Mouse (Mus musculus): ENCODE data around the gene Tspan33. TPM values are rescaled to one million over a fixed set of nuclear protein-coding genes. Genes with fewer than 3 reads are reported as not detected.

Gene Tspan33
- polyA plus RNA-seq, 1 experiment from 2014 or later = 16.0 TPM

Other genes starting within 250 kb of the Tspan33 start
- 214 and 228 TPM in 2 replicates for gene Atp6v1f, start 226.5 kb upstream of the Tspan33 start, polyA plus RNA-seq (2016; fragmentation: Nextera tagmentation; extraction: Ambion mirVana)
- gene Atp6v1fnb, start 222.8 kb upstream of the Tspan33 start, polyA plus RNA-seq (2016; fragmentation: Nextera tagmentation; extraction: Ambion mirVana) = not detected in 2 replicates
- gene Kcp, start 186.3 kb upstream of the Tspan33 start, polyA plus RNA-seq (2016; fragmentation: Nextera tagmentation; extraction: Ambion mirVana) = 13.8 and 23.3 TPM in 2 replicates
- 22.1 and 24.9 TPM in 2 replicates for gene Irf5, start 167.6 kb upstream of the Tspan33 start, polyA plus RNA-seq (2016; fragmentation: Nextera tagmentation; extraction: Ambion mirVana)
- gene Tnpo3, start 84.3 kb upstream of the Tspan33 start, polyA plus RNA-seq (2016; fragmentation: Nextera tagmentation; extraction: Ambion mirVana) = 89.1 and 90.2 TPM in 2 replicates
- 21.7 and 36.9 TPM in 2 replicates for gene Smo, start 41.3 kb downstream of the Tspan33 start, polyA plus RNA-seq (2016; fragmentation: Nextera tagmentation; extraction: Ambion mirVana)
- 9.7 and 13.5 TPM in 2 replicates for gene Ahcyl2, start 73.8 kb downstream of the Tspan33 start, polyA plus RNA-seq (2016; fragmentation: Nextera tagmentation; extraction: Ambion mirVana)
- 7.3 and 19.5 TPM in 2 replicates for gene Strip2, start 222.8 kb downstream of the Tspan33 start, polyA plus RNA-seq (2016; fragmentation: Nextera tagmentation; extraction: Ambion mirVana)